Mouse (Mus musculus): Measurements from ENCODE around the gene Nxph4. TPM values are rescaled to one million over a fixed set of nuclear protein-coding genes. Genes with fewer than 3 reads are reported as not detected.

Nxph4 gene
- polyA plus RNA-seq, 1 experiment = 0.33 TPM

DNA sequence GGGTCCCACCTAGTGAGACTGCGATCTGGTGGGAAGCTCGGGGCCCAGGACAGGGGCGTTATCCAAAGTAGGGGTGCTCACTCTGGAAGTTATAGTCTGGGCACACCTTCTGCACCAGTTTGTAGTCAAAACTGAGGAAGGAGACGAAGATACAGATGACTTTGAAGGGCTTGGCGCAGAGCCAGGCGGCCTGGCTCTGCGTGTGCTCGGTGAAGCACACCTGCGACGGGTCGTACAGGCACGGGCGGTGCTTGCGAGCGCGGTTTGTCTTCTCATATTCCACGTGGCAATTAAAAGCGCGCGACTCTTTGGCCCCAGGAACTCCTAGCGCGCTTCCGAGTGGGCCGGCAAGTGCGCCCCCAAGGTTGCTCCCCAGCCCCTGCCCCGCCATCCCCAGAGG is 8.3 kb downstream of the Nxph4 start:
- TF ChIP-seq GATA1 (IDR thresholded peaks at IDR 0.05; ENCODE audit: low read length) = no peak

DNA sequence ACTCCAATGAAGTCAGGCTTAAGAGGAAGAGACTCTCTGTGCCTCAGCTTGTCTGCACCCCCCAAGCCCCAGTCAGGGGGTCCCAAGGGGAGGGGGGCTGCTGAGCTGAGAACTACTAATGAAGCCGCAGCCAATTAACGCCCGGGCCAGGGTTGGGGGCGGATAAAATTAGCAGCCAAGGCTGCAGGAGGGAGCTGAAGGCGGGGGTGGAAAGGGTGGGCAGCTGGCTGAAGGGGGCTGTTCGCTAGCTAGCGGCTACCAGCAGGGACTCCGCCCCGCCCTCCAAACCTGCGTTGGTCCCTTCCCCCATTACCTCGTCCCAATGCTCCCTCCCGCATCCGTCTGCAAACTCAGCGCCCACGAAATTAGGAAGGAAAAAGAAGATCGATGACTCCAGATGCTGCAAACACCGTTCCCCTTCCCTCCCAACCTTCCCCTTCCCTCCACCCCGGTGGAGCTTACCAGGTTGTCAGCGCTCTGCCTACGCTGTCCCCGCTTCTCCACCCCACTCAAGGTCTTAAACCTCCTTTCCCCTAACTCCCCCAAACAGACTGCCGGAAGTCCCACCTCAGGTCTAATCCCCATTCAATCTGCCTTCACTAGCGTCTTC is 9.6 kb downstream of the Nxph4 start:
- no peak for TF ChIP-seq GATA1 (IDR thresholded peaks at IDR 0.05; ENCODE audit: low read length)

GRCm38 (mm10) chr10:127522088-127522581 is 12.2 kb downstream of the Nxph4 start, which contains the start of gene Shmt2:
TSS of gene Shmt2 (minus strand) at chr10:127522444.
- TF ChIP-seq GATA1 (IDR thresholded peaks at IDR 0.05; ENCODE audit: low read length) = no peak

DNA sequence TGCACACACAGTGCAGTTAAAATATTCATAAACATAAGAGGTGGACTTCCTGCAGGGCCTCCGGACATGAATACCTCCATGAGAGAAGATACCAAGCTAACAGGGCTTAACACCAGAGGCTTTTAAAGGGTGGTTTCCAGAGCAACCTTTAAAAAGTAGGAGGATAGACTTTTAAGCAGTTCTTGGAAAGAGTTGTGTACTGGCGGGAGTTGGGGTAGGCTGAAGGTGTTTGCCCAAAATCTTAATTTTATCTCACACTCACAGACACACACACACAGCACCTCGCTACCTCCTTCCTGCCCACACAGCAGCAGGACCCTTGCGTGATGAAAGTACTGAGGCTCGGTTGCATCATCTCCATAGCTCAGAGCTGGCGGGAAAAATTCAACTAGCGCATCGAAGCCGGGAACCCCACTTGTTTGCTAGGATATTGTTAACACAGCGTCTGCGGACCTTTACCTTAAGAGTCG is 12.7 kb downstream of the Nxph4 start:
- TF ChIP-seq GATA1 (IDR thresholded peaks at IDR 0.05; ENCODE audit: low read length) = no peak

DNA sequence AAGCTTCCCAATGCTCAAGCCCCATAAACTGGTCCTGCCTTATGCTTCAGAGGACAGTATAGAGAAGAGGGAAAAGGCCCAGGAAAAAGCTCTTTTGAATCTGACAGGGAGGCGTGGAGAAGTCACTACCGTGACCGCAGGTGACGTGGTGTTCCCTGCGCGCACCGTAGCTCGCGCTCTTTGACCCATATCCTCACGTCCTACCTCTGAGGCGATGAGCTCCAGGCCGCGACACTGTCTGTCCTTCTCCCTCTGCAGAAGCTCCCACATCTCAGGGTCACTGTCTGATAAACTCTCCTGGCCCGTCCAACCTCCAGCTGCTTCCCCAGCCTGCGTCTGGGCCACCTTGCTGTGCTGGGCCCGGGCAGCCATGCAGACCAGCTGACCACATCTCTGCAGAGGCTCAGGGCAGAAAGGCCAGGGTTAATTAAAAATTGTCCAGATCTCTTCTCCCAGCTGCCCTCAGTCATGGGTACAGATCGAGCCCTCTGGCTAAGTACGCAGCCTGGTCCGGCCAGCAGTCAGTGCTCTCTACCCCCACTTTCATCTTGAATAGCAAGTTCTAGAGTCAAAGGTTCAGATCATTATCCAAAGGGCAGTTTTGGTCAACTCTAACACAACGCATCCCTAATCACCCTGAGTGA is 13.5 kb downstream of the Nxph4 start:
- TF ChIP-seq GATA1 (IDR thresholded peaks at IDR 0.05; ENCODE audit: low read length) = no peak

GRCm38 (mm10) chr10:127519903-127520713 is 14.3 kb downstream of the Nxph4 start:
- TF ChIP-seq GATA1 (IDR thresholded peaks at IDR 0.05; ENCODE audit: low read length) = no peak

DNA sequence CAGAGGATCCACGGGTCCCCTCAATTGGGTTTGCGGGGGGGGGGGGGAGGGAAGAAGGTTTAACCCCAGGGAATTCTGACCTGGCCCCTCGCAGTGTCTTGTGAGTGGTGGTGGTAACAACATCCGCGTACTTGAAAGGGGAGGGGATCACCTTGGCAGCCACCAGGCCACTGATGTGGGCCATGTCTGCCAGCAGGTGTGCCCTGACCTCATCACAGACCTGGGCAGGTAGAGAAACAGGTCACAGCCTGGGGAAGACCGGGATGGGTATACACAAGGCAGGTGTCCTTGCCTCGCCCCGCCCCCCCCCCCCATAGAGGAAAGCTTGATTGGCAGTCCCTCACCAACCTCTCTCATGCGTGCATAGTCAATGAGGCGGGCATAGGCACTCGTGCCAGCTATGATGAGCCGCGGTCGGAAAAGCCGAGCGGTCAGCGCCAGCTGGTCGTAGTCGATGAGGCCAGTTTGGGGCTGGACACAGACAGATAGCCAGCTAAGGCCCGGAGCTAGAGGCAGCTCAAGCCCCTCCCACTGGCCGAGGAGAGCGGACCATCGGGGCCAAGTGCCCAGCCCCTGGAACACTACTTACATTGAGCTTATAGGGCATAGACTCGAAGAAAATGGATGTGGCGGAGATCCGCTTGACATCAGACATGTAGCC is 15.2 kb downstream of the Nxph4 start:
- TF ChIP-seq GATA1 (IDR thresholded peaks at IDR 0.05; ENCODE audit: low read length) = no peak

DNA sequence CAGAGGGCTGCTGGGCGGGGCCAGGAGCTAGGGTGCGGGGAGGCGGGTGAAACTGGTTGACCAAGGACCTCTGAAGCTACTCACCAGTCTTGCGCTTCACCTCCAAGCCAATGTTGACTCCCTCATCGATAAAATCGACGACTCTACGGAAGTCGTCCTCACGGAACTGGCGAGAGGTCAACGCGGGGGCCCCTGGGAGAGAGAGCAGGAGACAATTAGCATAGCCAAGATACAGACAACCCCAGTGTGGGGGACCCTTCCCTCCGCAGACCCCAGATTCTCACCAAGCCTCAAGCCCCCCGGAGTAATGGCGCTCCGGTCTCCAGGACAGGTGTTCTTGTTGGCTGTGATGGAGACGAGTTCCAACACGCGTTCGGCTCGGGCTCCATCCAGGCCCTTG is 16.4 kb downstream of the Nxph4 start:
- no peak for TF ChIP-seq GATA1 (IDR thresholded peaks at IDR 0.05; ENCODE audit: low read length)

GRCm38 (mm10) chr10:127516576-127517260 is 17.6 kb downstream of the Nxph4 start:
- no peak for TF ChIP-seq GATA1 (IDR thresholded peaks at IDR 0.05; ENCODE audit: low read length)

- TF ChIP-seq GATA1 (IDR thresholded peaks at IDR 0.05; ENCODE audit: low read length) = no peak
These were observed 18.3 kb downstream of the Nxph4 start for GRCm38 (mm10) chr10:127515983-127516459.

- no peak for TF ChIP-seq GATA1 (IDR thresholded peaks at IDR 0.05; ENCODE audit: low read length)
These were observed 18.9 kb downstream of the Nxph4 start for GRCm38 (mm10) chr10:127515271-127515982.

GRCm38 (mm10) chr10:127514764-127515163 is 19.6 kb downstream of the Nxph4 start, which contains the start of gene Ndufa4l2:
TSS of gene Ndufa4l2 (plus strand) at chr10:127514967.
- TF ChIP-seq GATA1 (IDR thresholded peaks at IDR 0.05; ENCODE audit: low read length) = no peak

DNA sequence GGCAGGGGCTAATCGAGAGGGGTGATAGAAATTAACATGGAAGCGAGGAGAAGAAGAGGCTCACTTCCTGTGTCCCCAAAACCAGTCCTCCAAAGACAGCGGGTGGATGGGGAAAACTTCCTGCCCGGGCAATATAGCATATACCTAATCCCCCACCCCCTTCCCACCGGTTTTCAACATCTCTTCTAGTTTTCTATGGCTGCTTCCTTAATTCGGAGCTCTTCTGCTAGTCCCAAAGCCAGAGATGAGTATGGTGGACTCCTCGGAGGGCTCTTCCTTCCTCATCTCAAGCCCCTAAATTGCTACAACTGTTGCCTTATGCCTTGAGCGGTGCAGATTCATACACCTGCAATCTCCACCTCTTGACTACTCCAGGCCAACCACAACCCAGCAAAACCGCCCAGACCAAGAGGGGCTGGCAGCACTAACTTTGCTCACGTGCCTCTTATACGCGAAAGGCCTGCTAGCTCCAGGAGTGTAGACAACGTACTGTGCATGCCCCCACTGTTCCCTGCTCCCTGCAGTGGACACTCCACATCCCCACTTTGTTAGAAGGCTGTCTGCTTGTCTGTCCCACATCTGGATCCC is 20.2 kb downstream of the Nxph4 start:
- no peak for TF ChIP-seq GATA1 (IDR thresholded peaks at IDR 0.05; ENCODE audit: low read length)
